29 mouse cellular contexts compared by ENCODE assay signal in the genomic region with DNA sequence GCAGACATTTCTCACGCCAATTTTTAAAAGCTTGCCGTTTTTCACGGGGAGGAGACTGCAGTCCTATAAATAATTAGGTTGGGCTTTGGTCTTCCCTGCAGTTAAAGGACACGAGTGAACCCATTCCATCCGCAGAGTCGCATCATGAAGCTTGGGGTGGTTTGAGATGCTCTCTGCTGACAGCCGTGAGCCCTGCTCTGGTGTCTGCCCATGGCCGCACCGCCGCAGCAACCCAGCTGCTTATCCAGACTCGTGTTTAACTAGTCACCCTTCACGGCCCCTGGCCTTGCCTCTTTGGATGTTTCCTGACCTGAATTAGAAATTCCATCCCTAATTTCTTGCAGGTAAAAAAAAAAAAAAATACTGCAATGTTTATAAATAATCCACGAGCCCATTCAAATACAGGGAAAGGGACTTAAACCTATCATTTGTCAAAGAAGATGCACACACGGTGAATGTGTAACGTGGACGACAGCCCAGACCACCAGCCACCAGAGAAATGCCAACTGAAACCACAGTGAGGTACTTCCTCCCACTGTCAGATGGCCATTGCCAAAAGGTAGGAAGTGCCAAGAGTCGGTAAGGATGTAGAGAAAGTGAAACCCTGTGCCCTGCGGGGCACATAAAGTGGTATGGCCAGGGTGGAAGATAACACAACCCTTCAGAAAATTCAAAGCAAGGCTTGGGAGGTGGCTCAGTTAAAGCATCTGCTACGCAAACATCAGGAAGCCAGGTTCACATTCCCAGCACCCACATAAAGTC.
"Had no signal": no experiment of that assay in that cellular context is flagged by ENCODE, and none has a peak within 500 bp of the region (broad histone marks: within the 10 kb centered on the region; RNA-seq: fewer than 3 reads in every experiment).

No protein-coding gene starts in this region.

- H3K4me2 ChIP-seq: heart, embryonic 13.5 days; heart, embryonic 15.5 days; hindbrain, embryonic 12.5 days; hindbrain, embryonic 14.5 days; intestine, embryonic 15.5 days; limb, embryonic 12.5 days; liver, embryonic 11.5 days; liver, embryonic 13.5 days; liver, embryonic 15.5 days had no signal

- H3K36me3 ChIP-seq: heart, embryonic 10.5 days; heart, embryonic 13.5 days; heart, embryonic 15.5 days; hindbrain, embryonic 10.5 days; hindbrain, embryonic 12.5 days; intestine, embryonic 15.5 days; limb, embryonic 10.5 days; limb, embryonic 12.5 days; liver, embryonic 13.5 days; liver, embryonic 15.5 days had no signal

- H3K27ac ChIP-seq: gastrocnemius, adult 2 months; heart, embryonic 10.5 days; heart, embryonic 13.5 days; heart, embryonic 15.5 days; hindbrain, embryonic 10.5 days; hindbrain, embryonic 12.5 days; hindbrain, embryonic 14.5 days; intestine, embryonic 15.5 days; layer of hippocampus, adult 2 months; left cerebral cortex, adult 2 months; limb, embryonic 10.5 days; limb, embryonic 12.5 days; liver, embryonic 13.5 days; liver, embryonic 15.5 days had no signal

- ATAC-seq: hindbrain, embryonic 16.5 days; inflammation-experienced regulatory T-cells, adult 6 months; intestine, embryonic 15.5 days; intestine, postnatal 0 days had no signal

- H3K27me3 ChIP-seq: heart, embryonic 15.5 days; hindbrain, embryonic 12.5 days; intestine, embryonic 15.5 days; limb, embryonic 12.5 days; liver, embryonic 15.5 days had no signal

- DNase-seq: gastrocnemius, adult 2 months; gastrocnemius, postnatal 10 days; gastrocnemius, postnatal 25 days; heart, adult 18-20 months; heart, postnatal 14 days; heart, postnatal 36 days; kidney, adult 18-20 months; kidney, adult 8-10 months; kidney, postnatal 10 days; kidney, postnatal 25 days; kidney, postnatal 4 days; liver; liver, embryonic 13.5 days had no signal

- H3K9me3 ChIP-seq: heart, embryonic 10.5 days; heart, embryonic 13.5 days; heart, embryonic 15.5 days; hindbrain, embryonic 10.5 days; hindbrain, embryonic 12.5 days; intestine, embryonic 15.5 days; limb, embryonic 10.5 days; limb, embryonic 12.5 days; liver, embryonic 13.5 days; liver, embryonic 15.5 days had no signal

- H3K4me1 ChIP-seq: heart, embryonic 10.5 days; heart, embryonic 13.5 days; heart, embryonic 15.5 days; hindbrain, embryonic 10.5 days; hindbrain, embryonic 12.5 days; intestine, embryonic 15.5 days; liver, embryonic 13.5 days; liver, embryonic 15.5 days had no signal

- H3K9ac ChIP-seq: heart, embryonic 13.5 days; heart, embryonic 15.5 days; hindbrain, embryonic 12.5 days; hindbrain, embryonic 14.5 days; intestine, embryonic 15.5 days; limb, embryonic 12.5 days; liver, embryonic 13.5 days; liver, embryonic 15.5 days had no signal

- H3K4me3 ChIP-seq: gastrocnemius, adult 2 months; heart, embryonic 10.5 days; heart, embryonic 13.5 days; heart, embryonic 15.5 days; hindbrain, embryonic 10.5 days; hindbrain, embryonic 12.5 days; intestine, embryonic 15.5 days; layer of hippocampus, adult 2 months; left cerebral cortex, adult 2 months; limb, embryonic 10.5 days; limb, embryonic 12.5 days; liver, embryonic 13.5 days; liver, embryonic 15.5 days had no signal
